Mouse (Mus musculus): Measurements from ENCODE around the gene Ctnnbip1. TPM values are rescaled to one million over a fixed set of nuclear protein-coding genes. Genes with fewer than 3 reads are reported as not detected.

Gene Ctnnbip1
- polyA plus RNA-seq, 1 experiment = 14.4 TPM

DNA sequence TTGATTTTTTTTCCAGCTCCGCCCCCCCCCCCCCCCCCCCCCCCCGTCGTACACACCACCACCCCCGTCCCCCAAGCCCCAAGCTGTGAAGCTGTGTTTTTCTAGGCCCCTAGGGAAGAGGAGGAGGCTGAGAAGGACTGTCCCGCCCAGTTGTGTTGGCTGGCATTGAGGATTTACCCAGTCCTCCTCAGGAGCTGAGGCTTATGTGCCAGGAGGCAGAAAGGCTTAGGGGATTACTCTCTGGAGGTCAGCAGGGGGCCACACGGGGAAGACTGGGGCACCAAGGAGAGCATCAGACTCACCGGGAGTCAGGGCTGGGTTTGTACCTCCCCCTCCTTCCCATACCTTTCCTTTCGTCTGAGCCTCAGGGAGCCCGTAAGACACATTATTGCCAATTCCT lies 54.4 kb downstream of the Ctnnbip1 start:
- TF ChIP-seq EP300 (IDR thresholded peaks at IDR 0.05; ENCODE audit: insufficient read depth, low read depth, low read length) = no peak
- no peak for TF ChIP-seq POLR2A (IDR thresholded peaks at IDR 0.05; ENCODE audit: insufficient read depth, low read length)
- TF ChIP-seq CTCF (IDR thresholded peaks at IDR 0.05; ENCODE audit: low read depth, low read length) = no peak

DNA sequence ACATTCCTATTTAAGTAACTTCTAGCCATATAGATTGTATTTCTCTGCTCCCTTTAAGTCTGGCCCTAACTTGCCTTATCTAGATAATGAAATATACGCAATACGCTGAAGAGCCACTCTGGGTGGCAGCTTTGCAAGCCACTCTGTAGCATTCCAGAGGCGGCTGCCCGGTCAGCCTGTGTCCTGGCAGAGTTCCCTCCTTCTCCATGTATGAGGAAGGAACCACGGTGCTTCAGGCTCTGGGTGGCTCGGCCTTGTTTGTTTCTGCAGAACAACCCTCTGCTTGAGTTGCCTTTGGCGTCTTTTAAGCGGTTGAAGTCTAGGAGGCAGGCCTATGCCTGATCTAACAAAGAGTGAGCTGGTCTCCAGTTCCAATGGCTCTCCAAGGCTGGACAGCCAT lies 54.8 kb downstream of the Ctnnbip1 start:
- Histone ChIP-seq H3K27ac (ENCODE audit: insufficient read depth, low read length) (no peak overlapping the region), H3K9me3 (replicated peaks; ENCODE audit: control insufficient read depth, insufficient read depth, low read length, poor library complexity, severe bottlenecking) (no peaks in the 10 kb centered on the region), H3K27me3 (ENCODE audit: control insufficient read depth, insufficient read depth, low read length, poor library complexity, severe bottlenecking) (no peaks in the 10 kb centered on the region), H3K9ac (ENCODE audit: low read depth, poor library complexity, severe bottlenecking) (no peak overlapping the region), H3K4me1 (ENCODE audit: control insufficient read depth, insufficient read depth, low read length) (peaks cover 7% of the 10 kb centered on the region), H3K36me3 (ENCODE audit: control insufficient read depth, insufficient read depth, low read length, poor library complexity, severe bottlenecking) (no peaks in the 10 kb centered on the region), H3K4me3 (ENCODE audit: low read depth, low read length) (no peak overlapping the region)
- no peak for TF ChIP-seq EP300 (IDR thresholded peaks at IDR 0.05; ENCODE audit: insufficient read depth, low read depth, low read length)
- TF ChIP-seq CTCF (IDR thresholded peaks at IDR 0.05; ENCODE audit: low read depth, low read length) = no peak
- no peak for TF ChIP-seq POLR2A (IDR thresholded peaks at IDR 0.05; ENCODE audit: insufficient read depth, low read length)

More for the DNA sequence above, 54.4 kb downstream of the Ctnnbip1 start:
- no peaks in the 10 kb centered on the region for H3K9me3 ChIP-seq (replicated peaks; ENCODE audit: control insufficient read depth, insufficient read depth, low read length, poor library complexity, severe bottlenecking)
- peaks cover 10% of the 10 kb centered on the region for H3K4me1 ChIP-seq (ENCODE audit: control insufficient read depth, insufficient read depth, low read length)
- no peak overlapping the region for H3K4me3 ChIP-seq (ENCODE audit: low read depth, low read length)
- H3K9ac ChIP-seq (ENCODE audit: low read depth, poor library complexity, severe bottlenecking) = no peak overlapping the region
- H3K27ac ChIP-seq (ENCODE audit: insufficient read depth, low read length) = no peak overlapping the region
- no peaks in the 10 kb centered on the region for H3K27me3 ChIP-seq (ENCODE audit: control insufficient read depth, insufficient read depth, low read length, poor library complexity, severe bottlenecking)
- no peaks in the 10 kb centered on the region for H3K36me3 ChIP-seq (ENCODE audit: control insufficient read depth, insufficient read depth, low read length, poor library complexity, severe bottlenecking)

DNA sequence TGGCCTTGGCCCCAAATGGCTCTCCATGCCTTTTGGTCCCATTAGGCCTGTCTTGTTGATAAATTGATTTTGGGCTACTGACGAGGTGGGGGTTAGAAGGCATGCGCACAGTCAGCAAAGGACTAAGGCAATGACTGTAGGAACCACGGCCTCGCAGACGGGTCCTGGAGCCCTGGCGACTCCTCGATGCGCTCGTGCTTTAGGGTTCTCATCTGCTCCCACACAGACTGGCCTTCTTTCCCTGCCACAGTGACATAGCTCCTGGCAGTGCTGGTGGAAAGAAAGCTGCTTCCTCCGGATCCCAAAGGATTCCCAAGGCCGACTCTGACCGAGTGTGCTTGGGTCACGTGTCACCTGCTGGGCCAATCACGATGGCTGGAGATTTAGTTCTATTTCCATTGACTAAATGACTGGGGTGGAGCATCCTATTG lies 56.4 kb downstream of the Ctnnbip1 start:
- no peaks in the 10 kb centered on the region for H3K36me3 ChIP-seq (ENCODE audit: control insufficient read depth, insufficient read depth, low read length, poor library complexity, severe bottlenecking)
- peaks cover 3% of the 10 kb centered on the region for H3K4me1 ChIP-seq (ENCODE audit: control insufficient read depth, insufficient read depth, low read length)
- no peak overlapping the region for H3K27ac ChIP-seq (ENCODE audit: insufficient read depth, low read length)
- H3K4me3 ChIP-seq (ENCODE audit: low read depth, low read length) = peak overlapping the region; percentile 29
- TF ChIP-seq POLR2A (IDR thresholded peaks at IDR 0.05; ENCODE audit: insufficient read depth, low read length) (no peak), CTCF (IDR thresholded peaks at IDR 0.05; ENCODE audit: low read depth, low read length) (no peak), EP300 (IDR thresholded peaks at IDR 0.05; ENCODE audit: insufficient read depth, low read depth, low read length) (no peak)
- H3K9ac ChIP-seq (ENCODE audit: low read depth, poor library complexity, severe bottlenecking) = no peak overlapping the region
- no peaks in the 10 kb centered on the region for H3K9me3 ChIP-seq (replicated peaks; ENCODE audit: control insufficient read depth, insufficient read depth, low read length, poor library complexity, severe bottlenecking)
- no peaks in the 10 kb centered on the region for H3K27me3 ChIP-seq (ENCODE audit: control insufficient read depth, insufficient read depth, low read length, poor library complexity, severe bottlenecking)

DNA sequence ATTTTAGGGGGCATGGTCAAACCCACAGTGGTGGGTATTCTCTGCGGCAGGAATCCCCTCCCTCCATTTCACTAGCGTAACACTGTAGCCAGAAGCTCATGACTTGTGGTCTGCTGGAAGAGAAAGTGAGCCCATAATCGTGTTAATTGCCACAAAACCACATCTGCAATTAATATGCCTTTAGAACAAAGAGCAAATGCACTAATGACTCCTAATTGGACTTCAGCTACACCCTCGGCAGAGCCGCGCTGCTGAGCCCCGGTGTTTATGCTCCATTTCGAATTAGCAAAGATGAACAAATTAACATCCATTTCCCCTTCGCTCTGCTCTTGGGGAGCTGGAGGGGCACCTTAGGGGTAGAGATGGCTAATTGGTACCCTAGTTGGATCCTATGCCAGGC lies 58.0 kb downstream of the Ctnnbip1 start:
- no peak overlapping the region for H3K9ac ChIP-seq (ENCODE audit: low read depth, poor library complexity, severe bottlenecking)
- H3K36me3 ChIP-seq (ENCODE audit: control insufficient read depth, insufficient read depth, low read length, poor library complexity, severe bottlenecking) = no peaks in the 10 kb centered on the region
- H3K4me3 ChIP-seq (ENCODE audit: low read depth, low read length) = no peak overlapping the region
- H3K27me3 ChIP-seq (ENCODE audit: control insufficient read depth, insufficient read depth, low read length, poor library complexity, severe bottlenecking) = no peaks in the 10 kb centered on the region
- TF ChIP-seq EP300 (IDR thresholded peaks at IDR 0.05; ENCODE audit: insufficient read depth, low read depth, low read length) (no peak), CTCF (IDR thresholded peaks at IDR 0.05; ENCODE audit: low read depth, low read length) (no peak), POLR2A (IDR thresholded peaks at IDR 0.05; ENCODE audit: insufficient read depth, low read length) (no peak)
- no peaks in the 10 kb centered on the region for H3K9me3 ChIP-seq (replicated peaks; ENCODE audit: control insufficient read depth, insufficient read depth, low read length, poor library complexity, severe bottlenecking)
- H3K4me1 ChIP-seq (ENCODE audit: control insufficient read depth, insufficient read depth, low read length) = peaks cover 3% of the 10 kb centered on the region
- no peak overlapping the region for H3K27ac ChIP-seq (ENCODE audit: insufficient read depth, low read length)

DNA sequence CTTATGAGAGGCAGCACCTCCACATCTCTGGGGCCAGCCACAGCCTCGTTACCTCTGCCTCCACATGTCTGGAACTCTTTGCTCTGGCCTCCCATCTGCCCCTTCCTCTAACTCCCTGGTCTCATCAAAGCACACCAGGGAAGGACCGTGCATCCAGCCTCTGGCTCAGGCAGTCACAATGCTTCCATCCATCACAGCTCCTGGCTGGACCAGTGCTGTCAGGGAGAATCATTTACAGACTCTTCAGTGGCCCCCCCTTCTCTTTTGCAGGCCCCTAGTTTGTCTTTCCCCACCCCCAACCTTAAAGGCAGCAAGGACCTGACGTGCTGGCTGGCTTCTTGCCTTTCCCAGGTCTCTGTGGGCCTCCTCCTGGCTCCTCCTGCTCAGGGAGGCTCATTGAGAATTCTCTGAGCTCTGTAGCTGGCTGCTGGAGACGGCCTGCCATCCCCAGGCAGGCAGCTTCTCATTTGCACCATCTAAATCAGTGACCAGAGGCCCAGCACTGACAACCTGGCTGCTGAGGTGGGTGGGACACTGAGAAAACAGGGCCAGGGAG lies 59.0 kb downstream of the Ctnnbip1 start:
- TF ChIP-seq POLR2A (IDR thresholded peaks at IDR 0.05; ENCODE audit: insufficient read depth, low read length) (no peak), EP300 (IDR thresholded peaks at IDR 0.05; ENCODE audit: insufficient read depth, low read depth, low read length) (no peak), CTCF (IDR thresholded peaks at IDR 0.05; ENCODE audit: low read depth, low read length) (no peak)
- no peaks in the 10 kb centered on the region for H3K9me3 ChIP-seq (replicated peaks; ENCODE audit: control insufficient read depth, insufficient read depth, low read length, poor library complexity, severe bottlenecking)
- no peaks in the 10 kb centered on the region for H3K27me3 ChIP-seq (ENCODE audit: control insufficient read depth, insufficient read depth, low read length, poor library complexity, severe bottlenecking)

DNA sequence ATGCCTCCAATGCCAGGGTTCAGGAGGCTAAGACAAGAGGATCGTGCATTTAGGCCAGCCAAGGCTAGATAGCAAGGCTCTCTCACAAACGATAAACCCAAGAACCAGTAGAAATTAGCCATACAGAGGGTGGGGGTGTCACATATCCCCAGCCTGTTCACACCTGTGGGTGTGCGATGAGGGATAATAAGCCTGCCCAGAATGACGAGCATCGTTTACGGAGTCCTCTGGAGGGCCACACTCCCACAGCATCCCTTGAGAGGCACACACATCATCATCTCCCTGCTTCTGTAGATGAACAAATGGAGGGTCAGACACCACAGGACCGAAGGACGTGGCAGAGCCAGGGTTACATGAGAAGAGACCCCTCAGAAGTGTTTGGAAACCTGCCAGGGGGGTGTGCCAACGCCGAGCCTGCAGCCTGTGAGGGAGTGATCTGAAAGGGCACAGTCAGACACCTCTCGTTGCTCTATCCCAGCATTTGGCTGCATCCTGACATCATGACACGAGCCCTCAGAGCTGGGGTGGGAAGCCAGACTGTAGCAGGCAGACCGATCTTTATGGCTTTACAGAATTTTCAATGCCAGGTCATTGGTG lies 60.1 kb downstream of the Ctnnbip1 start:
- Histone ChIP-seq H3K36me3 (ENCODE audit: control insufficient read depth, insufficient read depth, low read length, poor library complexity, severe bottlenecking) (no peaks in the 10 kb centered on the region), H3K9ac (ENCODE audit: low read depth, poor library complexity, severe bottlenecking) (no peak overlapping the region), H3K27me3 (ENCODE audit: control insufficient read depth, insufficient read depth, low read length, poor library complexity, severe bottlenecking) (no peaks in the 10 kb centered on the region), H3K4me1 (ENCODE audit: control insufficient read depth, insufficient read depth, low read length) (peaks cover 3% of the 10 kb centered on the region), H3K4me3 (ENCODE audit: low read depth, low read length) (no peak overlapping the region), H3K27ac (ENCODE audit: insufficient read depth, low read length) (no peak overlapping the region), H3K9me3 (replicated peaks; ENCODE audit: control insufficient read depth, insufficient read depth, low read length, poor library complexity, severe bottlenecking) (no peaks in the 10 kb centered on the region)
- TF ChIP-seq CTCF (IDR thresholded peaks at IDR 0.05; ENCODE audit: low read depth, low read length) (no peak), EP300 (IDR thresholded peaks at IDR 0.05; ENCODE audit: insufficient read depth, low read depth, low read length) (no peak), POLR2A (IDR thresholded peaks at IDR 0.05; ENCODE audit: insufficient read depth, low read length) (no peak)

More for the DNA sequence above, 59.0 kb downstream of the Ctnnbip1 start:
- H3K9ac ChIP-seq (ENCODE audit: low read depth, poor library complexity, severe bottlenecking) = no peak overlapping the region
- no peaks in the 10 kb centered on the region for H3K36me3 ChIP-seq (ENCODE audit: control insufficient read depth, insufficient read depth, low read length, poor library complexity, severe bottlenecking)
- H3K4me1 ChIP-seq (ENCODE audit: control insufficient read depth, insufficient read depth, low read length) = peaks cover 3% of the 10 kb centered on the region
- H3K27ac ChIP-seq (ENCODE audit: insufficient read depth, low read length) = no peak overlapping the region
- H3K4me3 ChIP-seq (ENCODE audit: low read depth, low read length) = no peak overlapping the region
